Mouse (Mus musculus): ENCODE results near the gene Zfp408. TPM values are rescaled to one million over a fixed set of nuclear protein-coding genes. Genes with fewer than 3 reads are reported as not detected.

Zfp408 gene
- polyA plus RNA-seq, 1 experiment from 2014 or later, result 12.7 TPM

Other genes with a start within 250 kb of the Zfp408 start
- gene 1110051M20Rik, start 205.1 kb downstream of the Zfp408 start, polyA plus RNA-seq (2015; fragmentation: Nextera tagmentation; extraction: Ambion mirVana), result 51.6 and 54.1 TPM in 2 replicates
- gene Lrp4, start 192.3 kb downstream of the Zfp408 start, polyA plus RNA-seq (2015; fragmentation: Nextera tagmentation; extraction: Ambion mirVana), result 9.3 and 9.6 TPM in 2 replicates
- 75.2 and 78.4 TPM in 2 replicates for gene Ckap5, start 123.0 kb downstream of the Zfp408 start, polyA plus RNA-seq (2015; fragmentation: Nextera tagmentation; extraction: Ambion mirVana)
- 1.8 and 2.2 TPM in 2 replicates for gene F2, start 13.4 kb downstream of the Zfp408 start, polyA plus RNA-seq (2015; fragmentation: Nextera tagmentation; extraction: Ambion mirVana)
- gene Arhgap1, start 69 bp upstream of the Zfp408 start, polyA plus RNA-seq (2015; fragmentation: Nextera tagmentation; extraction: Ambion mirVana), result 129 and 139 TPM in 2 replicates
- 32.3 and 33.7 TPM in 2 replicates for gene Atg13, start 60.8 kb upstream of the Zfp408 start, polyA plus RNA-seq (2015; fragmentation: Nextera tagmentation; extraction: Ambion mirVana)
- gene Harbi1, start 61.1 kb upstream of the Zfp408 start, polyA plus RNA-seq (2015; fragmentation: Nextera tagmentation; extraction: Ambion mirVana), result 20.9 and 21.9 TPM in 2 replicates
- gene Ambra1, start 80.3 kb upstream of the Zfp408 start, polyA plus RNA-seq (2015; fragmentation: Nextera tagmentation; extraction: Ambion mirVana), result 15.5 and 17.1 TPM in 2 replicates

Data from limb, embryonic 15.5 days (tissue).